ENCODE assay signal across 19 mouse cellular contexts in the genomic region with DNA sequence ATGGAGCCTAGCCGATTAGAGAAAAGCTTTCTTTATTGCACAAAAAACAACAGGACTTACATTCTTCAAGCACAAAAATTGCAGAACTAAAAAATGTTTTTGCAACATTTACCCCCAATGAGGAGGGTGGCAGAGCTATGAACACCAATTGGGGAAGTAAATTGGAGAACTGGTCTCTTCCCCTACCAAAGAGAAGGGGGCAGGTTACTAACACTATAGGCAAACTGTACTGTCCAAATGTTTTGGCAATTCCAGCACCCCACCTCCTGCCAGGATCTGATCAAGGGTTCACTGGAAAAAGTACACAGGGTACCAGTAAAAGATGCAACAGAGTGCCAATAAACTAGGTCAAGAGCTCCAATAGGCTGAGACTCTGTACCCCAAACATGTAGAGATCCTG. TPM values are rescaled to one million over a fixed set of nuclear protein-coding genes. Genes with fewer than 3 reads are reported as not detected.
DNase-seq lines count a peak whose midpoint lies in the region; ATAC-seq lines count a peak whose summit lies in the region.
"Had no signal": no experiment of that assay in that cellular context is flagged by ENCODE, and none has a peak within 500 bp of the region (broad histone marks: within the 10 kb centered on the region; RNA-seq: fewer than 3 reads in every experiment).

No protein-coding gene starts in this region.

- ATAC-seq in hematopoietic stem cell, adult 5-6 weeks (replicated peaks in 1 of 2; ENCODE audit: insufficient read depth in 1 of 2, low FRiP score in 2 of 2, low TSS enrichment in 1 of 2, low read depth in 1 of 2, poor library complexity in 2 of 2, severe bottlenecking in 2 of 2), result peak; percentile 94 to 95; a peak in 3 of 4 replicates
- ATAC-seq: forebrain, embryonic 13.5 days had no signal

- no peaks in the 10 kb centered on the region for H3K27me3 ChIP-seq in splenic B cell, adult 2 months (ENCODE audit: control insufficient read depth, insufficient read depth, low read length, poor library complexity, severe bottlenecking)
- H3K27me3 ChIP-seq: forebrain, embryonic 13.5 days; hindbrain, embryonic 12.5 days; kidney, embryonic 15.5 days; megakaryocyte, embryonic 14.5 days had no signal

- DNase-seq in kidney, adult 9 months, result peak; percentile 29
- DNase-seq in kidney, adult 18-20 months, result no peak
- peak; percentile 7 to 38 for DNase-seq in spleen, postnatal 36 days (ENCODE audit: low spot score in 2 of 2)
- no peak for DNase-seq in spleen, adult 12 weeks (ENCODE audit: low spot score)
- peak; percentile 1 for DNase-seq in splenic B cell, adult 2 months (ENCODE audit: low read depth, low spot score)
- no peak for DNase-seq in urinary bladder, adult 2 months (ENCODE audit: low spot score)
- DNase-seq in cerebellum, postnatal 25 days, result no peak
- DNase-seq: adrenal gland, adult 2 months; cerebellum, adult 11-12 months; cerebellum, postnatal 36 days; gastrocnemius, postnatal 36 days; midbrain, embryonic 14.5 days; retina, postnatal 1 day had no signal

- H3K36me3 ChIP-seq in splenic B cell, adult 2 months (ENCODE audit: control insufficient read depth, insufficient read depth, low read length, poor library complexity, severe bottlenecking), result no peaks in the 10 kb centered on the region
- H3K36me3 ChIP-seq: heart, embryonic 10.5 days; hindbrain, embryonic 12.5 days; kidney, embryonic 15.5 days had no signal

RNA-seq across cellular contexts. Expression of gene Pid1, which starts 46.2 kb away (rescaled TPM):
- total RNA-seq in hematopoietic stem cell, adult 5-6 weeks (2017), result 1.9 and 4.5 TPM in 2 replicates
- 55.1 and 74.2 TPM in 2 replicates for polyA plus RNA-seq in urinary bladder, adult 2 months (2012; rRNA removed)

Comparison
In these comparisons a context has a peak if more than half of its experiments do, and no peak if none do; other contexts are left out.
1. DNase-seq: peak in kidney, adult 9 months (single experiment), spleen, postnatal 36 days (2 of 2) and splenic B cell, adult 2 months (single experiment); none in kidney, adult 18-20 months (single experiment), spleen, adult 12 weeks (single experiment), urinary bladder, adult 2 months (single experiment) and cerebellum, postnatal 25 days (0 of 2).